Mouse (Mus musculus): Measurements from ENCODE around the gene Gpalpp1. TPM values are rescaled to one million over a fixed set of nuclear protein-coding genes. Genes with fewer than 3 reads are reported as not detected.

Gene Gpalpp1
- 6.7 TPM in 2 replicates for polyA plus RNA-seq (2015; fragmentation: Nextera tagmentation; extraction: Ambion mirVana)

GRCm38 (mm10) chr14:76110396-76111221 lies at the start of gene Gpalpp1, which contains the start of gene Nufip1:
TSS of gene Gpalpp1 (minus strand) at chr14:76110760.
TSS of gene Nufip1 (plus strand) at chr14:76110891.

Other genes starting within 250 kb of the Gpalpp1 start
- gene Kctd4, start 155.8 kb downstream of the Gpalpp1 start, polyA plus RNA-seq (2015; fragmentation: Nextera tagmentation; extraction: Ambion mirVana) = 12.4 and 13.8 TPM in 2 replicates
- gene Gtf2f2, start 99.9 kb downstream of the Gpalpp1 start, polyA plus RNA-seq (2015; fragmentation: Nextera tagmentation; extraction: Ambion mirVana) = 35.6 and 39.1 TPM in 2 replicates
- 11.2 and 11.3 TPM in 2 replicates for gene Nufip1, start 131 bp upstream of the Gpalpp1 start, polyA plus RNA-seq (2015; fragmentation: Nextera tagmentation; extraction: Ambion mirVana)

Data from neural tube, postnatal 0 days (tissue).